Mouse (Mus musculus) liver, embryonic 14.5 days (tissue): ENCODE results near the gene Gpr156.

Experiments
- CTCF ChIP-seq: IDR thresholded peaks from 2 replicates; pipeline ENCODE4 v1.5.1; 2016; ENCODE audit warnings: antibody characterized with exemption, low read depth, control low read depth
- EP300 ChIP-seq: IDR thresholded peaks from 2 replicates; pipeline ENCODE4 v1.6.1; 2016; ENCODE audit warnings: antibody characterized with exemption, low read depth

DNA sequence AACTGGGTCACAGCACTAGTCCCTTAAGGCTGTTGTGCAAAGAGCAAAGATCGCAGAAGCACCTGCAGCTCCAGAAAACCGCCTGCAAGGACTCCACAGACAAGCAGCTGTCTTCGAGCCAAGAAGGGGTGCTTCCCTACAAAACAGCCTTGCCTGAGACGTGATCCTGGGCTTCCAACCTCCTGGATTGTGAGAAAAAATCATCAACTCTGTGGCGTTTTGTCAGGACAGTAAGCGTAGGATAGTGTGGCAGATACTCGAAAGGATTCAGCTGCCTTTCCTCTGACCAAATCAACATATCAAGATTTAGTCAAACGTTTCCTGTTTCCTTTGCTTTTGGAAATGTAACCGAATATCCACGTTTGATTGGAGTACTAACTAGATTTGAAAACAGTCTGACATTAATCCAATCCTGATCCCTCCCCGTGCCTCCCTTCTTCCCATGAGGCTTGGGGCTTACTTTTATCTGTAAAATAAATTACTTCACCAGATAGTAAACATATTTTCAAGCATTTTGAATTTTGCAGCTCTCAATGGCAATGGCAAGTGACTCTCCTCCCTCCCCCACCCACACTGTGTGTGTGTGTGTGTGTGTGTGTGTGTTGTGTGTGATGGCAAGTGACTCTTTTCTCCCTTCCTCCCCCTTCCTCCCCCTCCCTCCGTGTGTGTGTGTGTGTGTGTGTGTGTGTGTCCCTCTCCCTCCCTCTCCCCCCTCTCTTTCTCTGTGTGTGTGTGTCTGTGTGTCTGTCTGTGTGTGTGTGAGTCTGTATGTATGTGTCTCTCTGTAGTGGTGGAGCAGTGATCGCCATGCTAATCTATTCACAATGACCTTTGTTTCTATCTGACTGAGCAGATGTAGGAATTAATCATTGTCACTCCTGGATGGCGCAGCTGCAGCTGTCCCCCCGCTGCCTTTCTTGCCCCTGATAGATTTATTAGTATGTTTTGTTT, 47.3 kb downstream of the Gpr156 start:
- TF ChIP-seq CTCF (no peak), EP300 (no peak)
